Mouse (Mus musculus): ENCODE data around the gene Commd3.

Commd3 gene

DNA sequence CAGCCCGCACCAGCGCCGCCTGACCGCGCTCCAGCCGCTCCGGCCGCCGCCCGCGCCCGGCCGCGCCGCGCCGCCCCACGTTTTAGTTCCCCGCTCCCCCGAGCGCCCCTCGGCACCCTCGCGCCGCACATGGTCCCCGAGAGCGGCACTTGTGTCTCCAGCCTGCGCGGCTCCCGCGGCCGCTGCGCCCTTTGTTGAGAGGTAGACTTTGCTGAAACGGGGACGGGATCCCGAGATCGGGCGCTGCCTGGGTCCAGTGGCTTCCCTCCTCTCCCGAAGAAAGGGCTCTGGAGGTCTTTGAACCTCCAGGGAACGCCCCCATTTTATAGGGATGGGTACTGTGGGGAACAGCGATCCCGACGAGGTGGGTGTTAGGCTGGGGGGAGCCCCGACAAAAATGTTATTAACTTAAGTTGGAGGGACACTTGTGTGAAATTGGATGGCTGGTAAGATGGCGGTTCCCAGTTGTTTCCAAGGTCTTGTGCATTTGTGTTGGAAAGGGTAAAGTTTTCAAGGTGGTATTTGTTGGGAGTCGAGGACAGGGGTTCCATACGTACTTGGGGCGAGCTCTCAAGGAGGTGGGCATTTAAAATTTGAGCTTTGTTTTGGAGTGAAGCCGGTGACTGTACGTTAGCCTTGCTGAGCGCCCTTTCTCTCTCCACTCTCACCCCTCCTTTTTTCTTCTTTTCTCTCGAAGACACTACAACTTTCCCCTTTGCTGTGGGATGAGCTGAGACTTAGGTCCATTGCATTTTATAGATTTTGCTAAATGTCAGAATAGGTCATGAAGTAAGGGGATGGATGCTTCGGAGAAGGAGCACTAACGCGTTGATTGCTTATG is 5.7 kb downstream of the Commd3 start:
- DNase-seq (ENCODE audit: low read depth, low spot score): peak; percentile 53
- no peaks in the 10 kb centered on the region for H3K27me3 ChIP-seq (ENCODE audit: control insufficient read depth, insufficient read depth, low read length, poor library complexity, severe bottlenecking)
- no peaks in the 10 kb centered on the region for H3K36me3 ChIP-seq (ENCODE audit: control insufficient read depth, insufficient read depth, low read length, poor library complexity, severe bottlenecking)

DNA sequence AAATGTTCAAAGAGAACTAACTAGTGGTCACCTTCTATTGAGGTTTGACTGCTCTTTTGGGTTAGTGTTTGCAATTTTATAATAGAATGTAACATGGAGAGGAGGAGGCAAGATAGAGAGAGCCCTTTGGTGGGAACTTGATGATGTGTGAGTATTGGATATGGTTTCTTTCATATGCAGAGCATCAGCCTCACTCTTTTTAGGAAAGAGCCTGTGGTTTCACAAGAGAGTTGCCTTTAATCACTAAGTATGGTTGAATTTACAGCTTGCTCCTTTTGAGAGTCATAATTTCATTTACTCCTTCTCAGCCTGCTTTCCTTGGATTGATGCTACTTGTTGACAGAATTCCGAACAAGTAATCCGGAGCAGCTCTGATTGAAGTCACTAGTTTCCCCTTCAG is 7.5 kb downstream of the Commd3 start:
- Histone ChIP-seq H3K27me3 (ENCODE audit: control insufficient read depth, insufficient read depth, low read length, poor library complexity, severe bottlenecking) (no peaks in the 10 kb centered on the region), H3K36me3 (ENCODE audit: control insufficient read depth, insufficient read depth, low read length, poor library complexity, severe bottlenecking) (no peaks in the 10 kb centered on the region)
- no peak for DNase-seq (ENCODE audit: low read depth, low spot score)

- no peak for DNase-seq (ENCODE audit: low read depth, low spot score)
- H3K27me3 ChIP-seq (ENCODE audit: control insufficient read depth, insufficient read depth, low read length, poor library complexity, severe bottlenecking): no peaks in the 10 kb centered on the region
- no peaks in the 10 kb centered on the region for H3K36me3 ChIP-seq (ENCODE audit: control insufficient read depth, insufficient read depth, low read length, poor library complexity, severe bottlenecking)
Observed at GRCm38 (mm10) chr2:18680501-18680900, 8.3 kb downstream of the Commd3 start.

DNA sequence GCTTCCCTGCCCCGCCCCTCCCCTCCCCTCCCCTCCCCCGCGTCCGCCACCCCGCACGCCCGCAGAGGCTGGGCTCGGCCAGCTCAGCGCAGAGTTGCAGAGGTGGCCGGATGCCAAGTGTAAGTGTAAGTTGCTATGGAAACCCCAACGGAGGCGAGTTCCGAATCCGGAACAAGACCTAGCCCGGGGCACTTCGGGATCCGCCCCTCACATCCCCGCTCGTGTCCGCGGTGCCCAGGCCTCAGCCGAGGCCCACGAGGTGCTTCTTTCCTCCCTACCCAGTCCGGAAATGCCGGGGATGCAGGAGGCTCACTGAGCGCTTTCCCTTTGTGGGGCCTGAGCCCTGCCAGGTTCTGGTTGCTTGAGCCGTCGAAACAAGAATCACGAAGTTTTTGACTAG is 8.8 kb downstream of the Commd3 start:
- peak; percentile 78 for DNase-seq (ENCODE audit: low read depth, low spot score)
- H3K27me3 ChIP-seq (ENCODE audit: control insufficient read depth, insufficient read depth, low read length, poor library complexity, severe bottlenecking): no peaks in the 10 kb centered on the region
- H3K36me3 ChIP-seq (ENCODE audit: control insufficient read depth, insufficient read depth, low read length, poor library complexity, severe bottlenecking): no peaks in the 10 kb centered on the region

- Histone ChIP-seq H3K27me3 (ENCODE audit: control insufficient read depth, insufficient read depth, low read length, poor library complexity, severe bottlenecking) (no peaks in the 10 kb centered on the region), H3K36me3 (ENCODE audit: control insufficient read depth, insufficient read depth, low read length, poor library complexity, severe bottlenecking) (no peaks in the 10 kb centered on the region)
- DNase-seq (ENCODE audit: low read depth, low spot score): no peak
Observed at GRCm38 (mm10) chr2:18684062-18684461, 11.9 kb downstream of the Commd3 start.

GRCm38 (mm10) chr2:18686386-18686785 is 14.2 kb downstream of the Commd3 start:
- DNase-seq (ENCODE audit: low read depth, low spot score): no peak
- Histone ChIP-seq H3K27me3 (ENCODE audit: control insufficient read depth, insufficient read depth, low read length, poor library complexity, severe bottlenecking) (peaks cover 3% of the 10 kb centered on the region; the same call in 1 of the 2 replicates), H3K36me3 (ENCODE audit: control insufficient read depth, insufficient read depth, low read length, poor library complexity, severe bottlenecking) (no peaks in the 10 kb centered on the region)

DNA sequence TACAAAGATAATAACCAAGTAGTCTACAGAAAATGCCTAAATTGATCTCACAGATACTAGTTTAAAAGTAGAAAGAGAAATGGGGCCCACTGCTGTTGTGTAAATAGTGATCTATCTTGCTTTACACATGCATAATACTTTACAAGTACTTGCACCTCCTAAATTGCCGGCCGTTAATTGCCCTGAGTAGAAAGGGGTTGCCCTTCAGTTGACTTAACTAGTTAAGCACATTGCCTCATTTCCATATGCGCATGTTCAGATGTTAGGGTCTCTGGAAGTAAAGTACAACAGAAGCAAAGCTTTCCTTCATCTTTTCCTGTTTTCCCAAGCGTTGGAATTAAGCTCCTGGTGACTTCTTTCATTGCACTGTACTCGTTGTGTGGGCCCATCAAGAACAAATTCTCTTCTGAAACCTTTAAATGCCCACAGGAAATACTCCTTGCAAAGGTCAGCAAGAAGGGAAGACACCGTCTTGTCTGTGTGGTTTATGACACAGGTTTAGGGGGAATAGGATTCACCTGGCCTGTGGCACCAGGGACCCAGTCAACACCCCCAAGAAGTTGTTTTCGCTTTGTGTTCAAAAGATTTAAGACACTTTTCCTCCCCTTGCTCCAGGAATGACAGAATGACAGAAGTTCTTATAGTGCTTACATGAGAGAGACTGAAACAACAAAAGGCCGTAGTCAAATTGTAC is 14.8 kb downstream of the Commd3 start:
- Histone ChIP-seq H3K36me3 (ENCODE audit: control insufficient read depth, insufficient read depth, low read length, poor library complexity, severe bottlenecking) (no peaks in the 10 kb centered on the region), H3K27me3 (ENCODE audit: control insufficient read depth, insufficient read depth, low read length, poor library complexity, severe bottlenecking) (peaks cover 3% of the 10 kb centered on the region; the same call in 1 of the 2 replicates)
- no peak for DNase-seq (ENCODE audit: low read depth, low spot score)

- DNase-seq (ENCODE audit: low read depth, low spot score): peak; percentile 51
- H3K27me3 ChIP-seq (ENCODE audit: control insufficient read depth, insufficient read depth, low read length, poor library complexity, severe bottlenecking): peaks cover 3% of the 10 kb centered on the region; the same call in 1 of the 2 replicates
- no peaks in the 10 kb centered on the region for H3K36me3 ChIP-seq (ENCODE audit: control insufficient read depth, insufficient read depth, low read length, poor library complexity, severe bottlenecking)
Observed at GRCm38 (mm10) chr2:18687671-18688170, 15.5 kb downstream of the Commd3 start.

DNA sequence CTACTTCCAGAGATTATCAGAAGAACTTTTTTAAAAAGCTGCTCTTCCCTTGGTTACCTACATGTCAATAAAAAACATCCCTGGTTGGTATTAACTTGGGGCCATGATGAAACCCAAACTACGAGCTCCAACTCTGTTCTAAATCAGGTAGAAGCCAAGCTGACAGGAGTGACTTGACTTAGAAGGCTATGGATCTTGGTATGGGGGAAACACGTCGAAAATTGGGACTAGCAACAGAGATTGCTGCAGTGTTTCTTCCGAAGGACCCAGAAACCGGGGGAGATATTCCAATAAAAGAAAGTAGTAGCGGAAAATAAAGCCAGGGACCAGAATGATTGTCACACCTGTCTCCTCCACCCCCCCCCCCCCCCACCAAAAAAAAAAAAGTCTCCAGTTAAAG is 16.1 kb downstream of the Commd3 start:
- no peaks in the 10 kb centered on the region for H3K36me3 ChIP-seq (ENCODE audit: control insufficient read depth, insufficient read depth, low read length, poor library complexity, severe bottlenecking)
- peak; percentile 27 for DNase-seq (ENCODE audit: low read depth, low spot score)
- peaks cover 4% of the 10 kb centered on the region; the same call in 1 of the 2 replicates for H3K27me3 ChIP-seq (ENCODE audit: control insufficient read depth, insufficient read depth, low read length, poor library complexity, severe bottlenecking)

- peak; percentile 84 for DNase-seq (ENCODE audit: low read depth, low spot score)
- peaks cover 4% of the 10 kb centered on the region; the same call in 1 of the 2 replicates for H3K27me3 ChIP-seq (ENCODE audit: control insufficient read depth, insufficient read depth, low read length, poor library complexity, severe bottlenecking)
- H3K36me3 ChIP-seq (ENCODE audit: control insufficient read depth, insufficient read depth, low read length, poor library complexity, severe bottlenecking): no peaks in the 10 kb centered on the region
Observed at GRCm38 (mm10) chr2:18688708-18689063, 16.5 kb downstream of the Commd3 start.

DNA sequence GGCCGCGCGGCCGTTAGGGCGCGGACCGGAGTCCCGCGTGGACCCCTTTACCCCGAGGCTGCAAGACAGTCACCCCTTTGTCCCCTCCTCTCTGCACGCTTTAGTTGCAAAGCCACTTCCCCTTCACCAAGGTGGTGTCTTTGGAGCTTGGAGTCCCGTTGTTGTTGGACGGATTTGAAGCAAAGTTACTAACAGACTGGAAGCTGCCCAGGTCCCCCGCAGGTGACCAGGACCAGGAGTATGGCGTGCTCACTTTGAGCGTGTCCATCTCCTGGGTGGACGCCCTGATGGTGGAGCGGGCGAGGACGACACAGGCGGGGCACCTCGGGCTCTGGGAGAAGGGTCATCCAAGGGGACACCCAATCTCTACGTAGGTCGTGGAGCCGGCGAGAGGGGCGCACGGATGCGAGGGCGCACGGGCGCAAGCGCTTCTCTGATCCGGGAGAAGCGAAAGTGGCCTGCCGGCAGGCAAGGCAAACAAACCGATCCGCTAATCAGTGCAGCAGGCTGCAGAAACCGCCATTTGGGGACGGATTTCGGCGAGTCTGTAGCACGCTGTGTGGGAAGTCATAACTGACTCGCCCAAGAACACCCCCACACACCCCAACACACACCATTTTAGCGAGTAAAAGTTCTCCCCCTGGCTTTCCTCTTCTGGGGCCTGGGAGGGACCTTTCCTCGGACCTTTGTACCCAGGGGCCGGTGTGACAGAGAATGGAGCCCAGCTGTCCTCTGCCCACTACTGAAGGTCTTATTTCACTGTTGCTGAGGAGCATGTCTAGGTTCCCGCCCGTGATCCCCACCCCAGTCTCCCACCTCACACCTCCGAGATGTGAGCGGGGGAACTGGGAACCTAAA is 17.1 kb downstream of the Commd3 start:
- Histone ChIP-seq H3K36me3 (ENCODE audit: control insufficient read depth, insufficient read depth, low read length, poor library complexity, severe bottlenecking) (no peaks in the 10 kb centered on the region), H3K27me3 (ENCODE audit: control insufficient read depth, insufficient read depth, low read length, poor library complexity, severe bottlenecking) (peaks cover 4% of the 10 kb centered on the region; the same call in 1 of the 2 replicates)
- DNase-seq (ENCODE audit: low read depth, low spot score): peak; percentile 70

- H3K27me3 ChIP-seq (ENCODE audit: control insufficient read depth, insufficient read depth, low read length, poor library complexity, severe bottlenecking): peaks cover 7% of the 10 kb centered on the region; the same call in 1 of the 2 replicates
- peak; percentile 46 for DNase-seq (ENCODE audit: low read depth, low spot score)
- H3K36me3 ChIP-seq (ENCODE audit: control insufficient read depth, insufficient read depth, low read length, poor library complexity, severe bottlenecking): no peaks in the 10 kb centered on the region
Observed at GRCm38 (mm10) chr2:18690055-18690691, 18.0 kb downstream of the Commd3 start.

DNA sequence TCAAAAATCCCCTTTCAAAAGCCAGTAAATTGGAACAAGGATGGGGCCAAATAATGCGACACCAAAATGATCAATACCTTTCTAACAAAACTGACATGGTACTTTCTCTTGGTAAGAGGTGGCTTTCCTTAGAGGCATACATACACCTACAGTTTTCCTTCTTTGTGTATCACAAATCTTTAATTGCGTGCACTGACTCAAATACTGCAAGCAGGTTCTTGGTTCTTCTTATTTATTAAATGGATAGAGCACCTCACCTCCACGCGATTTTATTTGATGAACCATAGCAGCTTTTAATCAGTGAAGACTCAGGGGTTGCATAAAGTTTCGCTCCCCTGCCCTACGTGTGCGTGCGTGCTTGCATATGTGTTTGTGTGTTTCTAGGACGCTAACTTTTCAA is 18.6 kb downstream of the Commd3 start:
- peak; percentile 33 for DNase-seq (ENCODE audit: low read depth, low spot score)
- H3K27me3 ChIP-seq (ENCODE audit: control insufficient read depth, insufficient read depth, low read length, poor library complexity, severe bottlenecking): peaks cover 7% of the 10 kb centered on the region
- H3K36me3 ChIP-seq (ENCODE audit: control insufficient read depth, insufficient read depth, low read length, poor library complexity, severe bottlenecking): no peaks in the 10 kb centered on the region

DNA sequence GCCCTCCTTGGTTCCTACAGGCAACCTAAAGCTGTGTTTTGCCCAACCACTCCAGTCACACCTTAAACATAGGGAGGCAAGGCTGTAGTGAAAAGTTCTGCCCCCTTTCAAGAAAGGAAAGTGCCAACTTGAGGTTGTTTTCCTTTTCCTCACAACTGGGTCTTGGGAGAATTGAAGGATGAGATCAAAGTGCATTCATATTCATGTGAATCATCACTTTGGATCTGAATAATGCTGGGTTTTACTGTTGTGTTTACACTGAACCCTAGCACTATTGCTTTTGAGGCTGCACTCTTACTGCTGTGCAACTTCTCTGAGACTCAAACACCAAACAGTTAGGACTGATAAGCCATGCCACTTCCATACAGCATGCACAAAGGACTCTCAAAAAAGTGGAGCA is 19.8 kb downstream of the Commd3 start:
- DNase-seq (ENCODE audit: low read depth, low spot score): no peak
- Histone ChIP-seq H3K27me3 (ENCODE audit: control insufficient read depth, insufficient read depth, low read length, poor library complexity, severe bottlenecking) (peaks cover 7% of the 10 kb centered on the region), H3K36me3 (ENCODE audit: control insufficient read depth, insufficient read depth, low read length, poor library complexity, severe bottlenecking) (no peaks in the 10 kb centered on the region)

Data from splenic B cell, adult 2 months (primary cell).